Mouse (Mus musculus): ENCODE measurements around the gene Immt. TPM values are rescaled to one million over a fixed set of nuclear protein-coding genes. Genes with fewer than 3 reads are reported as not detected.

The Immt gene
- total RNA-seq, 2 experiments from 2014 or later, result 78.4 to 98.6 TPM

Other genes with a start within 250 kb of the Immt start
- gene Kdm3a, start 198.3 kb upstream of the Immt start, total RNA-seq (2015; ENCODE audit: low replicate concordance), result 40.2 and 46.9 TPM in 2 replicates
- gene Kdm3a, start 198.3 kb upstream of the Immt start, total RNA-seq (2017; ENCODE audit: low replicate concordance), result 39.4 and 67.0 TPM in 2 replicates
- not detected in 2 replicates for gene Reep1, start 123.8 kb upstream of the Immt start, total RNA-seq (2015; ENCODE audit: low replicate concordance)
- gene Reep1, start 123.8 kb upstream of the Immt start, total RNA-seq (2017; ENCODE audit: low replicate concordance), result not detected in 2 replicates
- 5.8 and 5.9 TPM in 2 replicates for gene Mrpl35, start 4.4 kb upstream of the Immt start, total RNA-seq (2015; ENCODE audit: low replicate concordance)
- gene Mrpl35, start 4.4 kb upstream of the Immt start, total RNA-seq (2017; ENCODE audit: low replicate concordance), result 8.0 and 17.9 TPM in 2 replicates
- 55.1 and 91.0 TPM in 2 replicates for gene Ptcd3, start 77.4 kb downstream of the Immt start, total RNA-seq (2015; ENCODE audit: low replicate concordance)
- 42.0 and 47.4 TPM in 2 replicates for gene Ptcd3, start 77.4 kb downstream of the Immt start, total RNA-seq (2017; ENCODE audit: low replicate concordance)
- gene Polr1a, start 77.7 kb downstream of the Immt start, total RNA-seq (2015; ENCODE audit: low replicate concordance), result 7.9 and 21.4 TPM in 2 replicates
- 5.9 and 6.7 TPM in 2 replicates for gene Polr1a, start 77.7 kb downstream of the Immt start, total RNA-seq (2017; ENCODE audit: low replicate concordance)